Mouse (Mus musculus): Measurements from ENCODE around the gene Rnf135.
"Not testable (repeated sequence)": the region's sequence is repeated elsewhere in the genome, so short reads cannot be mapped to it uniquely, and the experiment has no call there.

The Rnf135 gene

DNA sequence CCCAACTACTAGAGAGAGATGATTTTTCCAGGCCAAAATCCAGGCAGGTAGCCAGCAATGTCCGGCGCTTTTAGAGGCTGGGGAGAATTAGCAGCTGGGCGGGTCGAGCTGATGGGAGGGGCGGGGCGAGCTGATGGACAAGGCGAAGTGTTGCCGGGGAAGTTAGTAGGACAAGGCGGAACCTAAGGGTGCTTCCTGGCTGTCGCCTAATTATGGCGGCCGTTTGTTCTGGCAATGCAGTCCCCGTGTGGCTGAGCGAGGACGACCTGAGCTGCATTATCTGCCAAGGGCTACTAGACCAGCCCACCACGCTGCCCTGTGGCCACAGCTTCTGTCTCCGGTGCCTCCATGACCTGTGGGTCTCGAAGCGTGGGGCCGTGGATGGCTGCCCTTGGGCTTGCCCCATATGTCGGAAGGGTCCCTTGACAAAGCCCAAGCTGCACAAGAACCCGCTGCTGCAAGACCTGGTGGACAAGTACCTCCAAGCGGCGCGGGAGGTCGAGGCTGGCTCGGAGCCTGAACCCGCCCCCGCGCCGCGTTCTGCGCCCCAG is at the start of gene Rnf135:
Gene Rnf135 (plus strand): TSS at position 147 of the 551 bp plus-strand sequence.
- peak; percentile 88 for DNase-seq (ENCODE audit: low spot score)

DNA sequence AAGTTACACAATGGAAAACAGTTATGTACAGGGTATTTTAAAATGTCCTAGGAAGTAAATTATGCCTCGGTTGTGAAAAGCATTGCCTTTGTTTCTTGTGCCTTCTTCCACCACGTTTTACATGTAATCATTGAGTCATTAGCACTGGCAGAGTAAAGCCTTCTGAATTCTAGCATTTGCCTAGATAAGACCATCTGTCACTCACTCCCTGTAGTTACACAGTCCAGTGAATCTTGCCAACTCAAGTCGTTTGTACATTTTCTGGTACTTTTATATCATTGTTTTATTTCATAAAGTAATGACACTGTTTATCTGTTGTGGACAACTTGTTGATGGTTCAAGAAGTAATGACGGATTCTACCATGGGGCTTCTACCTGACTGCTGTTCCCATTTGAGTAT is 48.9 kb upstream of the Rnf135 start:
- DNase-seq (ENCODE audit: low spot score) = no peak

DNA sequence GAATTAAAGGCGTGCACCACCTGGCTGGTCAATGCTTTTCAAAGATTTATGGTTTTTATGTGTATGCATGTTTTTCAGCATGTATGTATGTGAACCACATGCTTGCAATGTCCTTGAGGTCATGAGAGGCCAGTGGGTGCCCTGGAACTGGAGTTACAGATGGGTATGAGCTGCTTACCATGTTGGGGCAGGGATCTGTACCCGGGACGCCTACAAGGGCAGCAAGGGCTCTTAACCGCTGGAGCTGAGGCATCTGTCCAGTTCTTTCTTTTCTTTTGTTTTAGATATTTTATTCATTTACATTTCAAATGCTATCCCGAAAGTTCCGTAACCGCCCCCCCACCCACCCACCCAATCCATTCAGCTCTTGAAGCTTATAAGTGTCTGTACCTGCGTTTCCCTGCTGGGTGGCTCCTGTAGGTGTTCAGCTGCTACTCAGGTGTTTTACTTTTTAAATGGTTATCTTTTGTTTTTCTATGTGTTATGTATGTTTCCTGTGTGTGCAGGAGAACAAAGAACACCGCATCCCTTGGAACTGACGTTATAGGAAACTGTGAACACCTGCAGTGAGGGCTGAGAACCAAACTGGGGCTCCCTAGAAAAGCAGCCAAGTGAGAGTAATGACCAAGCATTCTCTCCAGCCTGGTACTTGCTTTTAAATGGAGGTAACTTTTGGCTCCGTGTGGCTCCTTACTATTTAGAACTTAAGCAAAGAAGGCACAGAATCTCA is 47.5 kb upstream of the Rnf135 start:
- no peak for DNase-seq (ENCODE audit: low spot score)

DNA sequence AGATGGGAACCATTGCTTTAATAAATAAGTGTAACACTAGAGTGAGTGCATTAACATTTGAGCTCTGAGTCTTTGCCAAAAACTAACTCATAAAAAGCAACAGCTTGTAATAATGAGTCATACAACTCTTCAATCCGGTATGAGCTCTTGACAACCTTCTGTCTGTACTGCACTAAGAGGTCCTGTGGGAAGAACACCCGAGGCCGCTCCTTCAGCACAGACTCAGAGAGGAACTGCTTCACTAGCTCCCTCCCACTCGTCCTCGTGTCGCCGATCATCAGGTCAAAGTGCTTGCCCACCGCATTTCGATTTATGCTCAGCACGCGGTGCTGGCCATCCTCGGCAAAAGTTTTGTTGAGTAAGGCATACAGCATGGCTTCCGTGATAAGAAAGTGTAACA is 46.9 kb upstream of the Rnf135 start:
- no peak for DNase-seq (ENCODE audit: low spot score)

DNA sequence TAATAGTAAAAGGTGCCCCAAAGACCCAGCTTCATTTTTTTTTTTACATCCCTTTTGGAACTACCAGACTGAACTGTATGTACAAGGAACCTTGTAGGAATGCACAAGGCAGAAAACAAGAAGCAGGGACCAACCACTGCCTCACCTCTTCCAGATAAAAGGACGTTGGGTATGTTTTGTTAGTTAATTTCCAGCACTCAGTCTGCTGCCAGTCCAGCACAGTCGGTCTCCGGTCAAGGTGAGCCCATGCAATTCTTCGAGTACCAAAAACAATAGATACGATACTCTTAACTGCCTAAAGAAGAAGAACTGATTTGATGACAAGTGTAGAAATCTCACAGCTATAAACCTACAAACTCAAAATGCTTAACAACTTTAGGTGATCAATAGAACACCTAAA is 45.9 kb upstream of the Rnf135 start:
- DNase-seq (ENCODE audit: low spot score) = no peak

GRCm38 (mm10) chr11:80141825-80142521 is 41.7 kb upstream of the Rnf135 start, which contains the start of gene Tefm:
Gene Tefm, minus strand, starts transcription at chr11:80142175.
- peak; percentile 86 for DNase-seq (ENCODE audit: low spot score)

DNA sequence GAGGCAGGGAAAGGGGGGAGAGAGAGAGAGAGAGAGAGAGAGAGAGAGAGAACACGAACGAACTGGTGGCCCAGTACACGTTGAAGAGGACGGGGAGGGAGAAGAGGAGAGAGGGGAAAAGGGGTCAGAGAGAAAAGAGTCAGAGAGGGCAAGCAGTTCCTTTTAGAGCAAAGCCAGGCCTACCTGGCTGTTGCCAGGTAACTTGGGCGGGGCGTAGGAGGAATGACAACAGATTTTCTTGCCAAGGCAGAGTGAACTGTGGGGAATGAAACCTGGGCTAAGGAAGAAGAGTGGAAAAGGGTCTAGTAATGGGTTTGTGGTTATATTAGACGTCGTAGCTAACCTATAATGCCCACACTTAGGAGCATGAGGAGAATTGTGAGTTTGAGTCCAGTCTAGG is 40.8 kb upstream of the Rnf135 start:
- no peak for DNase-seq (ENCODE audit: low spot score)

GRCm38 (mm10) chr11:80145787-80146275 is 37.8 kb upstream of the Rnf135 start:
- DNase-seq (ENCODE audit: low spot score) = no peak

GRCm38 (mm10) chr11:80147748-80148147 is 35.9 kb upstream of the Rnf135 start:
- DNase-seq (ENCODE audit: low spot score) = no peak

DNA sequence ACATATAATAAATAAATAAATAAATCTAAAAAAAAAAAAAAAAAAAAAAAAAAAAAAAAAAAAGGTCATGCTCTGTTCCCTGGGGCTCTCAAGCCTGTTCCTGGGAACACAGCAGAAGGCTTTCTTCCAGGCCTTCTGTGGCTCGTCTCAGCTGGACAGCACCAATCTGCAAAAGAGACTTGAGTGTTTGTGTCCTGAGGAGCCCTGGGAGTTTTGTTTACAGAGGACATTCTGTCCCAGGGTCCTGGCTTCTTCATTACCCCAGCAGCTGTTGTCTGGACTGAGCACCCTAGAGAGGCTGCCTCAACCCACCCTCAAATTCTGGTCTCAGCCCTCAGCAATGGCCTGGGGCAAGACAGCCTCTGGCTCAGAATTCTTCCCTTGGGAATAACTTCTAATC is 35.3 kb upstream of the Rnf135 start:
- no peak for DNase-seq (ENCODE audit: low spot score)

- not testable (repeated sequence) for DNase-seq (ENCODE audit: low spot score)
Observed at GRCm38 (mm10) chr11:80148974-80149373, 34.7 kb upstream of the Rnf135 start.

GRCm38 (mm10) chr11:80149412-80150023 is 34.1 kb upstream of the Rnf135 start:
- no peak for DNase-seq (ENCODE audit: low spot score)

GRCm38 (mm10) chr11:80150566-80150965 is 33.1 kb upstream of the Rnf135 start:
- DNase-seq (ENCODE audit: low spot score) = no peak

DNA sequence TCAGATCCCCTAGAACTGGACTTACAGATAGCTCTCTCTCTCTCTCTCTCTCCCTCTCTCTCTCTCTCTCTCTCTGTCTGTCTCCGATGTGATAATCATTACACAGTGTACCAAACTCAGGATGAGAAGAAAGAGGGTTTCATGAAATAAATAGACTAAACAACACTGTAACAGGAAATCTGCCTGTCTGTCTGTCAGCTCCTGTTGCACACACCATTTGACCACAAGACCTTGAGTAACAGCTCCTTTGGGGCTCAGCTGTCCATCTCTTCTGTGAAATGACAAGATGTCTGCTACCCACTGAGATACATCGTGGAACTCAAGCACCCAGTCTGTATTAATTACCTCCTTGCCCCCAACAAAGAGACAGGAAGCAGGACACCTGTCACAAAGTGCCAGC is 32.1 kb upstream of the Rnf135 start:
- no peak for DNase-seq (ENCODE audit: low spot score)

DNA sequence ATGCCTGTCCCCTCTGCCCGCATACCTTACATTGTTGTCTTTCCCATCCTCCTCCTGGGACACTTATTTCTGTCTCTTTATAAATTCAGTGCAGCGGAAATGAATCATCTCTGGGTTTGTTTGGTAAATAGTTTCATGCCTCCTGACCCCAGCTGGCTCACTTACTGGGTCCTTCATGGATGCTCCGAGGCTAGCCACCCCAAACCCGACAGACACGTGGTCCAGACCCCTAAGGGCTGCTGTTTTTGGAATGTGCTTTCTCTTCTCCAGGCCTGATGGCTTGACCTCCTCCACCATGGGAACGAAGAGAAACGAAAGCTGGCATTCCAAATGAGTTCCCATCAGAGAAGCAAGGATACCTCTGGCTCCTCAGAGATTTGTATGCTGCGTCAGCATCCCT is 31.3 kb upstream of the Rnf135 start:
- DNase-seq (ENCODE audit: low spot score) = no peak

DNA sequence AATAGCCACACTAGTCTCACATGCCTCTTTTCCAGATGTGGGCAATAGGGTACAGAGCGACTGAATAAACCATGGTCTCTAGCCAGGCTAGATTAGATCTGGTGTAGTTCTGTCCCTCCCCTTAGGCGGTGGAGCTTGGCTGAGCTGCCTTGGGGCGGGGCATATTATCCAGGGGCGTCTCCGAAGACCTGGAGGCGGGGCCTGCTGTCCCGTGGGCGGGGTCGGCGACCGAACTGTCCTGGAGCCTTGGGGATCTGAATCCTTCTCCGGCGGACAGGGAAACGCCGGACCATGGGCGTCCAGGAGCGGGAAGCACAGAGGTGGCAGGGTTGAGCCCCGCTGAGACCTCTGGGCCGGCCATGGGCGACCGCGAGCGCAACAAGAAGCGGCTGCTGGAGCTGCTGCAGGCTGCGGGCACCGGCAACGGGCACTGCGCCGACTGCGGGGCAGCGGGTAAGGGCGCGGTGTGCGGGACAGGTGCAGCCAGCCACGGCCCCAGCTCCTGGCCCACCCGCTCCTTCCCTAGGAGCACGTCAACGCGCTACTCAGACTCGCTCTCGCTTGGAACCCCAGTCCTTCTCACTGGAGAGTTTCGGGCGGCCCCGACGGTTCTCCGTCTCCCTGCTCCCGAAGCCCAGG is 29.7 kb upstream of the Rnf135 start, which contains the start of gene Adap2:
Gene Adap2 (plus strand): TSS at position 249 of the 639 bp plus-strand sequence.
- peak; percentile 84 for DNase-seq (ENCODE audit: low spot score)

DNA sequence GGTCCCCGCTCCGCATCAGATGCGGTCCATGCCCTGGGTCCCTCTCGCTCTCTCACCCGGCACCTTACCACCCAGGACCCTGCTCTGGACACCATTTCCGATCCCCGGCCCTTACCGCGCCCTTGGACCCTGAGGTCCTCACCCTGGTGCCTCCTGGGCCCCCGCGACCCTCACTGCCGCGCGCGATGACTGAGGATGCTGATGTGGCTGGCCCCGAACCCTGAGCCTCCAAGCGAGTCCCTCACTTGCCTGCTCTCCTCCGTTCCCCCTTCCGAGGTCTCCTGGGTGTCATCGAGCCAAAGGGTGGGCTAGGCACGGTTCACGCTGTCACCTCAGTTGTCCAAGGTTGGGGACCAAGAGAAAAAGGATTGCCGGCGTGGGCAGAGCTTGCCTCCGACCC is 29.1 kb upstream of the Rnf135 start:
- DNase-seq (ENCODE audit: low spot score) = no peak

DNA sequence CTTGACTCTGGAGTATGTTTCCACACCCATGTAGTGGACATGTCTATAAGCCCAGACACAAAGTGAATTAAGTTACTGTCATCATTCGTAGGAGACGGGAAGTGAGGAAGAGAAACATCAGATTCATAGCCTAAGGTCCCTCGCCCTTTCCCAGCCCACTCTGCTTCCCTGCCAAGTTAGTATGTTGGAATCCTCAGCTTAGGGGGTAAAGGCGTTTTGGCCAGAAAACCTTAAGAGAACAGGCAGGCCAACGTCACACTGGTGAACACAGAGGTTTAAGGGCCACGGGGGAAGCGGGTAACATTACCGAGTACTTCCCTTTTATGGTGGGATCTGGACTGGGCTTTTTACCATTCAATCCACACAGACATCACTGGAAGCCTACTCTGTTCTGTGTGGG is 28.1 kb upstream of the Rnf135 start:
- DNase-seq (ENCODE audit: low spot score) = no peak

GRCm38 (mm10) chr11:80155961-80156360 is 27.7 kb upstream of the Rnf135 start:
- no peak for DNase-seq (ENCODE audit: low spot score)

DNA sequence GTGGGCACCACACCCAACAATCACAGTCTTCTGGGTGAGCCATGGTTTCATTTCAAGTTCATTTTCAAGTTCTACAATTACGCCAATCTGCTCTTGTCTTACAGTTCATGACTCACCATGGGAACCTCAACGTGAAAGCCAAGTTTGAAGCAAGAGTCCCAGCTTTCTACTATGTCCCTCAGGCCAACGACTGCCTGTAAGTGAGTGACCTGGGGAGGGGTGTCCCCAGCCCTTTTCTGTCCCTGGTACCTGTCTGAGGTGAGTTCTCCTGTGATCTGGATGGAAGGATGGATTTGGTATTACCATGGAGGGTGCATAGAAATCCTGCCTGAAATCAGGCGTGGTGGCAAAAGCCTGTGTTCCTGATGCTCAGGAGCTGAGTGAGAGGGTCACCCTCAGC is 26.8 kb upstream of the Rnf135 start:
- DNase-seq (ENCODE audit: low spot score) = no peak

DNA sequence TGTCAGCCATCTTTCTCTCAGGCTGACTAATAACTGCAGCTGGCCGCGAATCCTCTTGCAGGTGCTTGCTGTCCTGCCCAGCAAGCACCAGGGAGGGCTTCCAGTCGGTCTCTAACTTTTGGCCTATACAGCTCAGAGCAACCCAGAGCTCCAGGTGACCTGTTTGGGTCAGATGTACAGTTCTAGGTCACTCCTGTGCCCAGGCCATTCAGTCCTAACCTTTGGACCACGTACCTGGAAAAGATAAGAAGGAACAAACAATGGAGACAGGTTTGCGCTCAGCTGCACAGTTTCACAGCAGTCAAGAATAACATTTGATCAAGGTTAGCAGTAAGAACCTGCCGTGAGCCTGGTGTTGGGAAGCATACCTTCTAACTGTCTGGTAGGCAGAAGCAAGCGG is 24.6 kb upstream of the Rnf135 start:
- DNase-seq (ENCODE audit: low spot score) = no peak

DNA sequence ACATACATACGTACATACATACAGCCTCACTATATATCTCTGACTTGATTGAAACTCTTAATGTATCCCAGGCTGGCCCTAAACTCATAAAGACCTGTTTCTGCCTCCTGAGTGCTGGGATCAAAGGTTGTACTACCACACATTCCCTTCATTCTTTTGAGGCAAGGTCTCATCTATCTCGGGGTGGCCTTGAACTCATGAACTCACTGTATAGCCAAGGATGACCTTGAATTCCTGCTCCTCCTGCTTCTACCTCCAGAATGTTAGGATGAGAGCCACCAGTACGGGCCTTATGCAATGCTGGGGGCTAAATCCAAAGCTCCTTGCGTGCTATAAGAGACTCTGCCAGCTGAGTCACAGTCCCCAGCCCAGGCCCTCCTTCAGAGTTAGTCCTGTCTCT is 22.6 kb upstream of the Rnf135 start:
- no peak for DNase-seq (ENCODE audit: low spot score)

Data from layer of hippocampus, adult 11-12 months (tissue).